Mouse (Mus musculus) spleen, adult 2 months (tissue): ENCODE data around the gene Notch1.

Source experiments
- CTCF ChIP-seq: fragments of 200-500 bp; IDR thresholded peaks from 2 replicates; pipeline ENCODE4 v1.5.1; 2011; ENCODE audit warnings: mild to moderate bottlenecking, inconsistent platforms; ENCODE audit not compliant: insufficient read depth, insufficient read length, insufficient replicate concordance; ENCODE audit errors: extremely low read depth
- POLR2A ChIP-seq: fragments of 200-500 bp; IDR thresholded peaks from 2 replicates; pipeline ENCODE4 v1.6.1; 2011; ENCODE audit warnings: low read depth, low read length, inconsistent platforms

DNA sequence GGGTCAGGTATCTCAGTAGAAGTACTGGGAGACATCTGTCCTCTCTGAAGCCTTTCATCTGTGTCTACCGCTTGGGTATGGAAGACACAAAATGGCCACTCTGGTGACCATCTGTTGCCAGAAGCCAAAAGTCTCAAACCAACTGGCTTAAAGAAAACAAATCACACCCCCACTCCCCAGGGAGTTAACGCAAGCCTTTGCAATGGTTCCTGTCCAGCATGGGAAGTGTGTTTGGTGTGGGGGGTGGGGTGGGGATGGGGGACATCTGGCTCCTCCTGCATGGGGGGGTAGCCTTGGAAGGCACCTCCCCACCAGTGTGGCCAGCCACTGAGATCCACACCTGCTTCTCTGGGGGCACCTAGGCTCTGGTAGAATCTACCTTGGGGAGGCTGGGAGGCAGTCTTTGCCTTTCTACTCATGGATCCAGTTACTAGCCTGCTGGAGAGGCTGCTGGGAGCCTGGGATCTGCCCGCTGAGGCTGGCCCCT is 29.6 kb downstream of the Notch1 start:
- no peak for TF ChIP-seq POLR2A
- TF ChIP-seq CTCF = no peak
